Mouse (Mus musculus) cerebral cortex, adult 2 months (tissue): Measurements from ENCODE around the gene Prmt8.

ENCODE experiments used
- WGBS: fragments of 180-500 bp; shearing (Covaris S2); methylation state at CpG from one replicate; pipeline ENCODE4 v1.1.7; 2018; 5-methylcytosine and 5-hydroxymethylcytosine counted together

Gene Prmt8

DNA sequence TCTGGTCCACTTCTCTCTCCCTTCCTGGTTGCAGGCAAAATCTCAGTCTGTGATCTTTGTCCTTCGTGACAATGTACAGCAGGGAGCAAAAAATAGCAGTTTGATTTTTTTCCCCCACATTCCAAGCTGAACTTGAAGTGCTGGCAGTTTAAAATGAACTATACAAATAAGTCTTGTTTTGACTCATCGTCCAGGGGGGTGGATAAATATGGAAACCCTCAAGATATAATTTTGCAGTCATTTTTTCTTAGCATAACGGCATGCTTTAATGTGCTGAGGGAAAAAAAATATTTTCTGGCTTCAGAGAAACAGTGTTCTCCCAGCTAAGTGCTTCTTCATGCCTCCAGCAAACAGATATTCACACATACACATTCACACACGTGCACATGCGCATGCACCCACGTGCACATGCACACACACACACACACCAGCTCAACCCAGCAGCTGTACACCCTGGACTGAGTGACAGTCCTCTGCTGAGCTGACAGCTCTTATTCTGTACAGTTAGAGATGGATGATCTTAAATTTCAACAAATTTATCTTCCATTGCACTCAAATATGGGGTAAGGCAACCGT, 107.5 kb downstream of the Prmt8 start:
- 40% methylated on average over 7 of the region's 7 CpGs for WGBS

DNA sequence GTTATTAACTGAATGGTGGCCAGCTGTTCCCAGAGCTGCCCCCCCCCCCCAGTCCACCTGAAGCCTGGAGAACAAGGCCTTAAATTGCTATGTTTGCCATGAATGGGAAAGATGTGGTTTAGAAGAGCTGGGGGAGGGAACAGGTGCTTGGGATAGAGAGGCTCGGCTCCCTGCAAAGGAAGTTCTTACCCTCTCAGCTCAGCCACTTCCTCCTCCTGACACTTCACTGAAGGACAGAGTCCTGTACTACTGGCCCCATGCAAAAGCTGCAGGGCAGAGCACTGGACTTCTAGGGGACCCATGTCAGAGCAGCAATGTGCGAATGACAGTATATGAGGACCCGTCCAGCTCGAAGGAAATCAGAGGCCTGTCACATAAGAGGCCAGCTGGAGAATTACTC, 109.3 kb downstream of the Prmt8 start:
- 82% methylated on average over 4 of the region's 4 CpGs for WGBS

DNA sequence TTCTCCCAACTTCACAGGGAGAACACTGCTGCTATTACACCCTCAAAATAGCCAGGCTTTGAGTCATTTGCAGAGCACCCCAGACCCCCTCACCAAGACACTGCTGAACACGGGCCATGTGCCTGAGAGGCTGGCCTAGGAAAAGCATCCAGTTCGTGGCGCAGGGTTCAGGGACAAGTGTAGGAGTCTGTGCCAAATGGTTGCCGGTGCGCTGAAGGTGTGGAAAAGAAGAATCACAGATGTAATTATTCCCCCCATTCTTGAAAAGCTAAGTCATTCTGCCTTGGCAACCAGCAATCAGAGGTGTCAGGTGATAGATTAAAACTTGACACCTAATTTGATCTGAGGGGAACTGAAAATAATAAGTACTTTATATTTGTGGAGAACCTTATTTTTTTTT, 109.8 kb downstream of the Prmt8 start:
- 43% methylated on average over 5 of the region's 5 CpGs for WGBS

DNA sequence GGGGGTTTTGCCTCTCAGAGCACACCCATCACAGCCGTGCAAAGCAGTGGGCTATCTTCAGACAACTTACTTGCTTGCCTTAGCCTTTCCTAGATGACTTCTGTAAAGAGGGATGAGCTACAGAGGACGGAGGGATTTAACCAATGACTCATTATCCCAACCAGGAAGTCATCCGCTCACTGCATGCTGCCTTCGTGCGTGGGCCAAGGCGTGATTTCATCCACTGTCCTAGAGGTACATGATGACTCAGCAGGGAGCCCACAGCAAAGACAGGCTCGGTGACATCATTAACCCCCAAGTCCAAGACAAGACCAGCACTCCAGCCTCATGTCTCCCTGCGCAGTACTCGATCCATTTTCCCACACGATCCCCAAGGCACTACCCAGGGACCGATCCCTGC, 112.1 kb downstream of the Prmt8 start:
- WGBS: 77% methylated on average over 11 of the region's 11 CpGs

DNA sequence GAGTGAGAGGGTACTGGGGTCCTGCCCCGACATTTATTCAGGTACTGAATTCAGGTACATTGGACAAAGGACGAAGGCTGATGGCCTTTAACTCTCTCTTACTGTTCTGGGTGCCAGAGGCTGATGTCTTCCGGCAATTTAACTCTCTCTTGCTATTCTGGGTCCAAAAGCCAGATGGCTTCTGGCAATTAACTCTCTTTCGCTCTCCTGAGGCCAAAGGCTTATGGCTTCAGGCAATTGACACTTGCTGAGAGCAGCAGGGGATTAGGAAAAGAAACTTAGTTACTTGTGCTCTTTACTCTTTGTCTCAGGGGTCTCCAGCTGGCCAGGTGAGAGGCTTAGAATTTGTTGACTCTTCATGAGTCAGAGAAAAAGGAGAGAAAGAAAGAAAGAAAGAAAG, 113.3 kb downstream of the Prmt8 start:
- WGBS: 55% methylated on average over 4 of the region's 4 CpGs

DNA sequence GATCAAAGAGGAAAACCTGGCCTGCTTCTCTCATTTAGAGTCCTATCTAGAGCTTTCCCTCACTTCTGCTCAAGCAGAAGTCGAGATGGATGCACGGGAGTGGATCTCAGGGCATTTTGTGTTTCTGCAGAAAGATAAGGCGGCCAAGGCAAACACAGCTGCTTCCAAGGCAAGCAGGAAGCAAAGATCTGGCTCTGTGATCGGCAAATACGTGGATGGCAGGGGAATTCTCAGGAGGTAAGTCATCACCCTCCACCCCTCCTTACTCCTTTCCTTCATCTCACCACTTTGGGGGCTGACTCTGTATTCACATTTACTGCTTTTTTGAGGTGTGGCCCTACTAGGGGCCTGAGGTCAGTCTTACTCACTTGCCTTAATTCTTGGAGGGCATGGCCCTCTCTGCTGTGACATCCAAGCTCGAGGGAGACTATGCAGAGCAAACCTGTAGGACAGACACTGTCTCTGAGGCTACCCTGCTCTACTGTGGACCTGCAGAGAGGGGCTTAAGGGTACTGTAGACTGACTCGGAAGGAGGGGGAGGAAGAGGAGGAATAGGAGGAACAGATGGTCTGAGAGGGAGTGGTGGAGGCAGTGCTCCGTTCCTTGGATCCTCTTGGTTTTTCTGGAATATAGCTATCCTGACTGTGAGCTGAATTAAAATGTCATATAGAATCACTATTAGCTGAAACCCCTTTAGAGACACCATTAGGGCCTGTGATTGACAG, 128.0 kb downstream of the Prmt8 start:
- WGBS: 55% methylated on average over 8 of the region's 8 CpGs
